Mouse (Mus musculus) adrenal gland, postnatal 10 days (tissue): ENCODE data around the gene Slamf9. TPM values are rescaled to one million over a fixed set of nuclear protein-coding genes. Genes with fewer than 3 reads are reported as not detected.
A peak's percentile ranks its signal among the peaks of the same experiment; 100 is the strongest.

Source experiments
- DNase-seq: peaks from one replicate; pipeline ENCODE4 v3.0.0; 2021; ENCODE audit warnings: mixed read lengths
- long read RNA-seq, 2 experiments: library from polyadenylated mRNA; stranded (forward); transcript quantifications; one replicate each; pipeline ENCODE4 v2.0.0; 2021
- total RNA-seq, 2 experiments: library from RNA; stranded (reverse); gene quantifications; 2 replicates each; pipeline ENCODE4 v1.2.3; 2021

Slamf9 gene
- 1 to 10 TPM in 1 of 2 experiments, under 1 TPM in 1; 0.97 to 1.3 TPM for total RNA-seq
- long read RNA-seq, experiment 1, partial matches to known transcripts, result 0 of 1 reads
- long read RNA-seq, experiment 1, other reads (novel, unspliced or antisense), result 0 of 1 reads
- long read RNA-seq, experiment 2, result 0 reads

DNA sequence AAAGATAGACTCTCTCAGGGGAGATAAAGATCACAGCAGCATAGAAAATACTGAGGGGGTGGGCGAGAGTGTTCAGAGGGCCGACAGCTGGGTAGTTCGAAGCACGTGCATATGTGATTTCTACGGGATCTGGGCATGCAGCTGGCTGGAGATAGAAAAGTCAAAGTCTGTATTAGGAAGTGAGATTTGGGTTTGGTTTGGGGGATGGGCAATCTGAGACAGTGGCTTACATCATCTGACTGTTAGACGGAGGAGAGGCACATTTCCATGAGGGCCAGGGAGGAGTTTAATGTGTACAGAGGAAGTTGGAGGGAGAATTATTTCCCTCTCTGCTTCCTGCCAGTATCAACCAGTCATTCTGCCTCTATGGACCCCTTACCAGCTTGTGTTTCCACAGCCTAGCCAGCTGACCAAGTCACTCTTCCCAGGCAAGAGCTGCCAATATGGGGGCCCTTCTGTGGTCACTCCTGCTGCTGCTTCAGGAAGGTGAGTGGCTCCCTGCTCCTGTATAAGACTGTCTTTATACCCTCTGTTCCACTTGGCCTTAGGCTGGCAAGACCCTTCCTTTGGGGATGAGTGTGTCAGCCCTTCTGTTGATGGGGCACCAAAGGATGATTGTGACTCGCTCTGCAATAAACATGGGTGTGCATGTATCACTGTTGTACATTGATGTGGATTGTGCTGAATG, at the start of gene Slamf9:
Gene Slamf9, plus strand, starts transcription at position 305 of the 688 bp plus-strand sequence.
- DNase-seq, result no peak

- DNase-seq, result no peak
Measured at GRCm38 (mm10) chr1:172426419-172426818, 48.7 kb upstream of the Slamf9 start.

DNA sequence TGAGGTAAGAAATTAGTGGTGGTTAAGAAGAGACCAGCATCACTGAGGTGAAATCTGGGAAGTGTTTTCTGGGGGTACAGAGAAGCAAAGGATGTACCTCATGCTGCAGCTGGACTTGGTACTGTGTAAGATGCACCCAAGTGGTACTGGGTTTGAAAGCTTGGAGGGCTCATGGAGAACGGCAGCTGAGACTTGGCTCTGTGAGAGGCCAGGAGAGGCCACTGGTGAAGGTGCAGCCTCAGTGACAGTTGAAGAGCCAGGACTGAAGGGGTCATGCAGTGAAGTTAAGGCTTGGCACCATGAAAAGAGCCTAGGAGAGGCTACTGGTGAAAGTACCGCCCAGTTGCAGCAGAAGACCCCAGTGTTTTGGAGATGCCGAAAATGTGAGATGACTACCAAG, 47.3 kb upstream of the Slamf9 start:
- DNase-seq, result no peak

DNA sequence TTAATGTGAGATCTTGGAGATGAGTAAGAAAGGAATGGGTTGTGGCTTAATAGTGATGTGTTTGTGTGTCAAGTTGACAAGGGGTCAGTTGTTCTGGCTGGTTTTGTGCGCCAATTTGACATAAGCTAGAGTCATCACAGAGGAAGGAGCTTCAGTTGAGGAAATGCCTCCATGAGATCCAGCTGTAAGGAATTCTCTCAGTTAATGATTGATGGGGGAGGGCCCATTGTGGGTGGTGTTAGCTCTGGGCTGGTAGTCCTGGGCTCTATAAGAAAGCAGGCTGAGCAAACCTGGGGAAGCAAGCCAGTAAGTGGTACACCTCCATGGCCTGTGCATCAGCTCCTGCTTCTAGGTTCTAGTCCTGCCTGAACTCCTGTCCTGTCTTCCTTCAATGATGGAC, 46.5 kb upstream of the Slamf9 start:
- no peak for DNase-seq

GRCm38 (mm10) chr1:172430731-172431220, 44.4 kb upstream of the Slamf9 start:
- no peak for DNase-seq

DNA sequence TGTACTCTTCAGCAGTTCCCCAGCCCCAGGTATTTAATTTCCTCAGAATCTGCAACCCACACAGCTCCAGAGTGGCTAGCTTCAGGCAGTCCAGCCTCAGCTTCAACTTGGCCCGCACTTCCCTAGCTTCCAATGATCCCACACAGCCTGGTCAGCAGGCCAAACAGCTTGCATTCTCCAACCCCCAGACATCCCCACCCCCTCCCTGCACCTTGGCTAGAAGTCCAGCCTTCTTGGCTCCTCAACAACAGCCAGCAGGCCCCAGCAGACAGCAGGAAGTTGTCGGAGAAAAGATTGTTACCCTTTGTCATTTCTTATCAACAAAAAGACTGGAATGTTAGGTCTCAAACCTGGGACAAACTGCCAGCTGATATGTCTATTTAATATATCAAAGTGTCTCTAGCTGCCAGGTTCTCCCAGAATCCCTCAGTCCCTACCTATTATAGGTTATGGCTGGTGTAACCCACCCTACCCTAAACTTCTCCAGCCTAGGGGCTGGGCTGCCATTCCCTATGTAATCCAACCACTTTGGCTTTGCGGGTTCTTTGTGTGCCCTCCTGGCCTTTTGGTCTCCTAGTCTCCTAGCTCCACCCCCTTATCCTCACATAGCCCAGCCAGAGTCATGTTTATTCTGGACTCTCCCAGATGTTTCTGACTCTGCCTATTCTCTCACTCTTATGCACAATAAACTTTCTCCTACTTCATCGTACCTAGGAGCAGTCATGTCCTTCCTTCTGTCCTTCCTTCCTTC, 43.1 kb upstream of the Slamf9 start:
- peak; percentile 53 for DNase-seq

DNA sequence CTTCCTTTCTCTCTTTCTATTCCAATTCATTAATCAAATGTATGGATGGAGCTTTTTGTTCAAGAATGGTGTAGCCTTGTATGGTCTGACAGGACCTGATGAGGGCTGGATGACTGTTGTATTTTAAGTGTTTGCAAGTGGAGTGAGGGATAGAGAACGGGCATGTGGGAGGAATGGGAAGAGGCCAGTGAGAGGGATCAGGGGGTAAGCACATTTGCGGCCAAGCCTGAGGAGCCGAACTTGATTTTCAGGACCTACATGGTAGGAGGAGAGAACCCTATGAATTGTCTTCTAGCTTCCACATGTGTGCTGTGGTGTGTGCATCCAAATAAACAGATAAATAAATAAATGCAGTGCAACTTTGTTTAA, 42.6 kb upstream of the Slamf9 start:
- DNase-seq, result no peak

- no peak for DNase-seq
Measured at GRCm38 (mm10) chr1:172433012-172433850, 41.9 kb upstream of the Slamf9 start.

DNA sequence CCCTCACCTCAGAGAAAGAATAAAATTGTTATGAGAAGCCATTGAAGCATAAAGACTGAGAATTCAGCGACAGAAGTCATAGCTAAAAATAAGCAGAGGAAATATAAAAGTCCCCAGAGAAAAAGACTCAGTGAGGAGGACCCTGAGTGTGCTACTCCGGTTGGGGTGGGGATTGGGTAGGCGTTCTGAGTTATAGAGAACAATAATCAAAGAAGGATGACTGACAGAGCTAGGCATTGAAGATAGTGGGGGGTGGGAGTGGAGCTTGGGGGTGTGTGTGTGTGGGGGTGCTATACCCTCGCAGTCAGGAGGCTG, 41.4 kb upstream of the Slamf9 start:
- no peak for DNase-seq

DNA sequence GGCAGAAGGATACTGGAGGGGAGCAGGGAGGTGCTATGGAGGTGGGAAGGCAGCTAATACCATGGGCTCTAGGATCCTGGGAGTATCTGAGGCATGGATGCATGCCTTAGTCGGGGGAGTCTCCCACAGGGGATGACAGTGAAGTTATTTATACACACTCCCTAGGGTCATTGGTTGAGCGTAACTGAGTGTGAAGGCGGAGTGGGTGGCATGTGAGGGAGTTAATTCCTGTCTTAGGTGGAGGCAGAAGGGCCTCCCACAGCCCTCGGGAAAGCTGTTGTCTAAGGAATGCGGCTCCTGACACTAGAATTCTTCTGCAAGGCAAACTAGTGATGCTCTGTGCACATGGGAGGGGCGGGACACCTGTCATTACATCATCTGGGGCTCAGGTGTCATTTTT, 38.4 kb upstream of the Slamf9 start:
- no peak for DNase-seq

GRCm38 (mm10) chr1:172438621-172439020, 36.5 kb upstream of the Slamf9 start:
- DNase-seq, result no peak

DNA sequence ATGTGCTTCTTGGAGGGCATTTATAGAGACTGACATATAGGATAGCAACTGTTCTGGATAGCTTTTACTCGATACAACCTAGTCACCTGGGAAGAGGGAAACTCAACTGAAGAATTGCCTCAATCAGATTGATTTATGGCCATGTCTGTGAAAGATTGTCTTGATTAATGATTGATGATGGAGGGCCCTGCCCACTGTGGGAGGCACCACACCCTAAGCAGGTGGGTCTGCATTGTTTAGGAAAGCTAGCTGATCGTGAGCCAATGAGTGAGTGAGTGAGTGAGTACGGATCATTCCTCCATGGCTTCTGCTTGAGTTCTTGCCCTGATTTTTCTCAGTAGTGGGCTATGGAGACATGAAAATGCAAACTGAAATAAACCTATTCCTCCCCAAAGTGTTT, 34.6 kb upstream of the Slamf9 start:
- no peak for DNase-seq

DNA sequence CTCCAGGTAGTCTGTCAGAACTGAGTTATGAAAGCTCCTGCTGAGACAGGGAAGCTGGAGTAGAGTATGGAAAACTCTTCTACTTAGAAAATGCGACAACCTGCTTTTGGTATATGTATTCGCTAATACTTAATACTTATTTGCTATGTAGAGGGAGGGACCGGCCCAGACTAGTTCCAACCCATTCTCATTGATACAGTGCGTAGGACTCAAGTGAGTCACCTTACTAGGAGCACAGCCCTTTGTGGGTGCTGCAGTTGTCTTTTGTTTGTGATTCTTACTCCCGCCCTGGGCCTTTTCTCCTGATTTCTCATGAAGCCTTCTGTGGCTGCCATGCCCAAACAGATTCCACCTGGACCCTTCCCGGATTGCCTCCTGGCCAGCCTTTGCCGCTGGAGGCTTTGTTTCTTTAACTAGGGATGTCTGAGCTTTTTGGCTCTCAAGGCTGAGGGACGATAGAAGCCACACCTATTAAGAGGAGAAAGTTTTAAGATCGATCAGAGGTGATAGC, 33.2 kb upstream of the Slamf9 start:
- DNase-seq, result no peak

GRCm38 (mm10) chr1:172450226-172450625, 24.9 kb upstream of the Slamf9 start:
- no peak for DNase-seq

GRCm38 (mm10) chr1:172450848-172451470, 24.2 kb upstream of the Slamf9 start:
- no peak for DNase-seq

DNA sequence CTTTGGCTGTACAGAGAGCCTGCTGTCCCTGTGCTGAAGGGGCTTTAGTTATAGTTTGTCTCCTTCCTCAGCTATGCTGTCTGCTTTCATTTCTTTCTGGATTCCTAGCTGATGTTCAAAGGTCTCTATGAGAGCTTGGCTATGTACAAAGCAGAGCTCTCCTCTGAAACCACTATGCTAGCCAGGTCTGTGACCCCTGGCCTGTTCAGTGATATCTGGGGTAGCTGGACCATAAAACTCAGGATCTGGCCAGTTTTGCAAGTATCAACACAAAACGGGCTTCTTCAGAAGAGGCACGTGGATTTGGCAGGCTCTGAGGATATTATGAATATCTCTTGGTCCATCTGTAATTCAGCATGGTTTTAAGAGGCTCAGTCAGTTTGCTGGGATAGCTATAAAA, 22.2 kb upstream of the Slamf9 start:
- DNase-seq, result no peak

DNA sequence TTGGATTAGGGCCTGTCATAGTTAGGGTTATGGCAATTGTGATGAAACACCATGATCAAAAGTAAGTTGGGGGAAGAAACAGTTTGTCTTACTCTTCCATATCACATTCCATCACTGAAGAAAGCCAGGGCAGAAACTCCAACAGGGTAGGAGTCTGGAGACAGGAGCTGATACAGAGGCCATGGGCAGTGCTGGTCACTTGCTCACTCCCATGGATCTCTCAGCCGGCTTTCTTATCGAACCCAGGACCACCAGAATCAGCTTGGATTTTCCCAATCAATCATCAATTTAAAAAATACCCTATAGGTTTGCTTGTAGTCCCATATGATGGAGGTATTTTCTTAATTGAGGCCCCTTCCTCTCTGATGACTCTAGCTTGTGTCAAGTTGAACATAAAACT, 21.3 kb upstream of the Slamf9 start:
- no peak for DNase-seq

GRCm38 (mm10) chr1:172455416-172455815, 19.7 kb upstream of the Slamf9 start:
- no peak for DNase-seq

DNA sequence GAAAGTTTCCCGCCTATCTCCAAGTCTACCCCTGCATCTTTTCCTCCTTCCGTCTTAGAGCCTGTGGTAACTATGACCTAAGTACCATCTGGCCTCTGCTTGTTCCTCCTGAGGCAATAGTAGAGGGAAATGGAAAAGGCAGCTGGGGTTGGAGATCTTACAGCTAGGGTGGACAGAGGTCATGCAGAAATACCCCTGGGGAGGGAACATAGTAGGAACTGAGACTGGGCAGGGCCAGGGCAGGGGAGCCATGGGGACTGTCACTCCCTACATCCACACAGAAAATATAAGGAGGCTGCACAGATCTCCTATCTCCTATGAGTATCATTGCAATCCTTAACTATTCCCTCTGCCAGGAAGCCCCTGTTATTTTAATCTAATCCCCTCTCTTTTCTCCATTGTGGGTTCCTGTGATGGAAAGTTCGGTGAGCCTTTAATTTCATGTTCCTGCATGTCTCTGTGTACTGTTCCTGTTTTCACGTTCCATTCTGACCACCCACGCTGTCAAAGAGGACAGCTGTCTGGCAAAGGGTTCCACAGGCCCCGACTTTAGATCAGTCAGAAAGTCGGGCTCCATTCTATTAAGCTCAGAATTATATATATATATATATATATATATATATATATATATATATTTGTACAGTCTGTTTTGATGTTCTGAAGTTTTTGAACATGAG, 19.0 kb upstream of the Slamf9 start:
- peak; percentile 31 for DNase-seq

DNA sequence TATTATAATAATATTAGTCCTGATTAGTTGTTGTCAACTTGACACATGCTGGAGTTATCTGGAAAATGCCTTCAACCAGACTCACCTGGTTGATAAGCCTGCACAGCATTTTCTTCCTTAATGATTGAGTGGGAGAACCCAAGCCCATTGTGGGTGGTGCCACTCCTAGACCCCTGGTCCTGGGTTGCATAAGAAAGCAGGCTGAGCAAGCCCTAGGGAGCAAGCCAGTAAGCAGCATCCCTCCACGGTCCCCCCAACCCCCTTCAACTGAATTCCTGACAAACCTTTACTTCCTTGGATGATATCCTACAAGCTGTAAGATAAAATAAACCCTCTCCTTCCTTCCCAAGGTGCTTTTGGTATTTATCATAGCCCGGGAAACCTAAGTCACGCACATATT, 18.0 kb upstream of the Slamf9 start:
- DNase-seq, result no peak

DNA sequence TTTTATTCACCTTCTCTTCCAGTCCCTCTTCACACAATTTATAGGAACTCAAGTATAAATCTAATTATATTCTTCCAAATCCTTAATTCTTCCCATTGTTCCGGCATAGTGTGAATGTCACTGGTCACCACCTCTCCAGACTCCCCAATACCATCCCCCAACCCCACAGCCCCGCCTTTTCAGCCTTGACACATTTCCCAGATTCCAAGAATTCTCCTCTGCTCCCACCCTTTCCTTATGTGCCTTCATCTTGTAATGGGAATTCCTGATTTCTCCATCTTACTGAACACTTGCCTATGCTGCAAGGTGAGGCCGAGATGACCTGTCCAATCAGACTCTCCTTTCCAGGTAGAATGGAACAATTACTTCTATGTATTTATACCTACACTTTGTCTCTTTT, 17.1 kb upstream of the Slamf9 start:
- no peak for DNase-seq

- no peak for DNase-seq
Measured at GRCm38 (mm10) chr1:172461602-172462001, 13.6 kb upstream of the Slamf9 start.
